Mouse (Mus musculus) lung, postnatal 25 days (tissue): ENCODE measurements around the gene R3hdm4.
A peak's percentile ranks its signal among the peaks of the same experiment; 100 is the strongest.

ENCODE experiments used
- DNase-seq: peaks from one replicate; pipeline ENCODE4 v3.0.0; 2022; ENCODE audit warnings: low spot score

R3hdm4 gene

DNA sequence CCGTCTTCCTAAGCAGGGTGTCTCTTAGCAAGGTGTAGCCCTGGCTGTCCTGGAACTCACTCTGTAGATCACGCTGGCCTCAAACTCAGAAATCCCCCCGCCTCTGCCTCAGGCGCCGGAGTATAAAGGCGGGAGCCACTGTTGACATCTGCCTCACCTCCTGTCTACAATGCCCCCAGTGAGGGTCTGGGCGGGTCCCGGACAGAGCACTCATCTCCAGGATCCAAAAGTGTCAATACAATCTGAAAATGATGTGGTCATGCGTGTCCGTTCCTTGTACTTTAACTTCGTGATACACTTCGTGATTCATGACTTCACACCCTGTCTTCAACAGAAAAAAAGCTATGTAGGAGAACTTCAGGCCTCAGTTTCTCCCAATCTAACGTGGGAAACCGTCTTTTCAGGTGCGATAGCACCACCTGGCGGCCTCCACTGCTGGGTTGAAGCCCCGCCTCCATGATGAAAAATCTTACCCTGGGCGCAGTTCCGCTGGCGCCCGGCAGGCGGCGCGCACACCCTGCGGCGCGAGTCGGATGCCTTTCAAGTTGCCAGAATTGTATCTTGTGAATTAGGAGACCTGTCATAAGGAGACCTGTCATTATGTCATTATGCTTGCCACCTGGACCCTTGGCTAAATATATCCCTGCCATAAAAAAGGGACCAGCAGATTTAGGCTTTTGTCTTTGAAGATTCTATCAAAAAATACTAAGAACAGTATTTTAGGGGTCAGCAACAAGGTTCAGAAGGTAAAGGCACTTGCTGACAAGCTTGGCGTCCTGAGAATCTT is 4.2 kb upstream of the R3hdm4 start:
- DNase-seq: peak; percentile 91

DNA sequence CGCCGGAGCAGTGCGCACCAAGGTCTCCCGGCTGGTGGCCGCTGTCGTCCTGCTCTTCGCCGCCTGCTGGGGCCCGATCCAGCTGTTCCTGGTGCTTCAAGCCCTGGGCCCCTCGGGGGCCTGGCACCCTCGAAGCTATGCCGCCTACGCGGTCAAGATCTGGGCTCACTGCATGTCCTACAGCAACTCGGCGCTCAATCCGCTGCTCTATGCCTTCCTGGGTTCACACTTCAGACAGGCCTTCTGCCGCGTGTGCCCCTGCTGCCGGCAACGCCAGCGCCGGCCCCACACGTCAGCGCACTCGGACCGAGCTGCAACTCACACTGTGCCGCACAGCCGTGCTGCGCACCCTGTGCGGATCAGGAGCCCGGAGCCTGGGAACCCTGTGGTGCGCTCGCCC is 564 bp upstream of the R3hdm4 start:
- DNase-seq: no peak

DNA sequence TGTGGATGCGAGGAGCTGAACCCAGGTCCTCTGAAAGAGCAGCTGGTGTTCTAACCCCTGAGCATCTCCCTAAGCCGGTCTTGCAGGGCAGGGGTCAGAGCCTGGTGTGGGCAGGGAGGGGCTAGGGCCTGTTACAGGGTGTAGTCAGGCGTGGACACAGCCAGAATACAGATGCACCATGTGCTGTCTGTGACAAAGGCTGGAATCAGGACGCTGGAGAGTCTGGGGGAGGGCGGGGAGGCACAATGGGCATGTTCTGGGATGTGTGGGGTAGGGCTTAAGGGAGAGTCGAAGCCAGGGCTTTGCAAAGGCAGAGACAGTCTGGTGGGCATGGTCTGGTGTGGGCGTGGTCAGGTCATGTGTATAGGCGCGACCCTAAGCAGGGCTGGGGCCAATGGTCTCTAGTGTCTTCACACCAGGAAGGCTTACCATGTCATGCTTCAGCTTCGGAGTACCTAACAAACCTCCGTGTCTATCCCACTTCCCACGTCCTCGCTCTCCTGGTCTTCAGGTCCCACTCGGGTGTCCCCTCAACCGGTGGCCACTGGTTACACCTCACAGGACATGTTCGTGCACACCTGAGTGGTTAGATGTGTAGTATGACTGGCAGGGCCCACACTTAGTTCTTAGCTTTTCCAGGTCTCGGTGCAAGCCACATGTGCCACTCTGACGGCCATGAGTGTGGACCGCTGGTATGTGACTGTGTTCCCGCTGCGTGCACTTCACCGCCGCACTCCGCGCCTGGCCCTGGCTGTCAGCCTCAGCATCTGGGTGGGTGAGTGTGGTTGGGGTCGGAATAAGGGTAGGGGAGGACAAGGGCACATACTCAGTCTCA is 735 bp downstream of the R3hdm4 start:
- DNase-seq: no peak

DNA sequence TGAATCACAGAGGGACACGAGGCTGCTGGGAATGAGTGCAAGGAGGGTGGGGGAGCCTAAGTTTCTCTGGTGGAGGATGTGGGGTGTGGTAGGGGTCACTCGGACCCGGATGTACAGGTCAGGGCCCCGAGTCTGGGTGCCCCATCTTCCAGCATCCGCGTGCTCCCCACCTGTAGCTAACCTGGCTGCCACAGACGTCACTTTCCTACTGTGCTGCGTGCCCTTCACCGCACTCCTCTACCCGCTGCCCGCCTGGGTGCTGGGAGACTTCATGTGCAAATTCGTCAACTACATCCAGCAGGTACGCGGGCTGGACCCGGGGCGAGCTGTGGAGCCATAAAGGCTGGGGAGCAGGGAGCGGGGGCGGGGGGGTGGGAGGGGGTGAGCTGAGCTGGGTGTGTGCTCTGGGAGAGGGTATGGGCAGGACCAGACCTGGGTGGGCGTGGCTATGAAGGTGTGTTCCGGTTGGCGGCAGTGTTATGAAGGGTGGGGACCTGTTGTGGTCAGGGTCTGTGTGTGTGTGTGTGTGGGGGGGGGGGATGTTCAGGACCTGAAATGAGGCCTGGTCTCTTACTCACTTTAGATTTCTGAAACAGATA is 1.7 kb downstream of the R3hdm4 start:
- no peak for DNase-seq

DNA sequence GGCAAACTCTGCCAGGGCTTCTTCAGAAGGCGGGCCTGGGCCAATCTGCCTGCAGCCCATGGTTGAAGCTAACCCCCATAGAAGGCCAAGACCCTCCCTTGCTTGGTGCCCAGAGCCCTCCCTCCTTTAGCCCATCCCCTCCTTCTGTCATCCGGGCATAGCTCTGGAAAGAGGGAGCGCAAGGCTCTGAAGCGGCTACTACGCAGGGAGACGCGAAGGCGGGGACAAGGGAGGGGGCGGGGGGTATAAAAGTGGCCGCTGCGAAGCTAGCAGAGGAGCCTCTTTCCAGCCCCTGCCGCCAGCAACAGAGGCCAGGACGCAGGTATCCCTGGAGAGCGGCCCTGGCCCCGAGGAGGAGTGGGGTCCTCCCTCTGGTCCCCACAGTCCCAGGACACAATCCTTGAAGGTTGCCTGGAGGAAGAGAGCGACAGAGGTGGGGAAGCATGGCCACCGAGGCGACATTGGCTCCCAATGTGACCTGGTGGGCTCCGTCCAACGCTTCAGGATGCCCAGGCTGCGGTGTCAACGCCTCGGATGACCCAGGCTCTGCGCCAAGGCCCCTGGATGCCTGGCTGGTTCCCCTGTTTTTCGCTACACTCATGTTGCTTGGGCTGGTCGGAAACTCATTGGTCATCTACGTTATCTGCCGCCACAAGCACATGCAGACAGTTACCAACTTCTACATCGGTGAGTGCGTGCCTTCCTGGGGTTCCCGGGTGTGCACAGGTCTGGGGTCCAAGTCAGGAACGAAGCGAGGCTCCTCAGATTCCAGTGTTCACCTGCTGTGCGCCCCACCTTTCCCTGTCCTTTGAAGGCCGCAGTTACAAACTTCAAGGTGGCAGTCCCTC is 2.6 kb downstream of the R3hdm4 start:
- DNase-seq: no peak

DNA sequence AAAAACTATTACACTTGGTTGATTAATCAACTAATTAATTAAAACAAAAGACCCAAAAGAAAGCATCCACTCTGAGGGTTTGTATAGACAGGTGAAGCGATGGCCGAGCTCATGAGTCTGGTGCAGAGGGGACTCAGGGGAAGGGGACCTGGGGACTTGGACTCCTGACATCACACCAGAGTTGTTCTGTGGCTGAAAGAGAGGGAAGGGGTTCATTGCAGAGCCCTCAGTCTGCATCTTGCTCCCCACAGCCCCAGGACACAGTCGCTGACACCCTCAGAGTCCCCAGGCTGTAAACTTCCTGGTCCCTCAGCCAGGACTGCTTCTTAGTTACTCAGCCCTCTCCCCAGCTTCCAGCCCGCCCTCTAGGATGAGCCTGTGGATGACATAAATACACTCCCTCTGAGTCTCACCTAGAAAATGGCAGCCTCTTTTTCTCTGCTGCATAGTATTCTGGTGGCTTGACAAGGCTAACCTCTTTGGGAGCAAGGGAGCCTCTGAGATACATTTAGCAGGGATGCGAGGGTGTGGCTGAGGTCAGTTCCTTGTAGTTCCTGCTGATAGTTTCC is 3.4 kb downstream of the R3hdm4 start:
- DNase-seq: no peak

DNA sequence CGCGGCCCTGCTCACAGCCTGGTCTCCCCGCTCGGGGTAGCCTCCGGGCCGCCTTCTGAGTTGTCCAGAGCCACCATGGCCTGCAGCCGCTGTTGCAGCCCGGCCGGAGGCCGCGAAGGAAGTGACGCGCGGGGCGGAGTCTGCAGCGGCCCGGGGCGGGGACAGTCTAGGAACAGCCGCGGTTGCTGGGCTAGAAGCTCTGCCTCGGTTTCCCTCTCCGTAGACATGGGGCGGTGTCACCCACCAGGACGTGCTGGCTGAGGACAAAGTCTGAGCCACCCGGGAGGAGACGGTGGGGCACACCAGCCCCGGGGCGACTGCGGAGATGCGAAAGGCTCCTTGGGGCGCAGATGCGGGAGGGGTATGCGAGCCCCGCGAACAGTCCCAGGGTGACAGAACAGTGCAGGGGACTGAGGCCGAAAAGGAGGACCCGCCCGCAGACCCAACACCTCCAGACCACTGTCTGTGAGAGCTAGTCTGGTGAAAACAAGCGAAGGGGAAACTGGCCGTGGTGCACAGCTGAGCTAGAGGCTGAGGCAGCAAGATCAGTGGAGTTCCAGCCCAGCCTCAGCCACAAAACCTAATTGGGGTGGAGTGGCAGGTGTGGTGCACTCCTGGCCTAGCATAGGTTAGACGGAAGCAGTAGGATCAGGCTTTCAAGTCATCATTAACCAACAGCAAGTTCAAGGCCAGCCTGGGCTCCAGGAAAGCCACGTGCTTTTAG is 4.0 kb downstream of the R3hdm4 start, which contains the start of gene Kiss1r:
Kiss1r (plus strand) TSS at position 164 of the 724 bp plus-strand sequence.
- peak; percentile 90 for DNase-seq

DNA sequence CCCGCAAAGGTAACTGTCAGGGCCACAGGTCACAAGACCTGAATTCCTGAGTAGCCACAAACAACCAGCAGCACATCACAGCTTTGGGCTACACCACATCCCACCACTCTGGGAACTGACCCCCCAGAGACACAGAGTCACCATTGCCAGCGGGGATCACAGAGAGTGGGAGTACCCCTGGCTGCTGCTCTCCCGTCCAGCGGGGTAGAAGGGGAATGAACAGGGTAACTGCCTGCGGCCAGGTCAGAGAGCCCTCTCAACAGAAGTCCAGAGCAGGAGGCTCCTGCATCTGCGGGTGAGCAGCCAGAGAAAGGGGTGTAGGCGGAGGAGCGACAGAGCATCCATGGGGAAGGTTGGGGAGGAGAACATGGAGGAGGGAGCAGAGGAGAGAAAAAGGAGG is 4.9 kb downstream of the R3hdm4 start:
- DNase-seq: no peak

DNA sequence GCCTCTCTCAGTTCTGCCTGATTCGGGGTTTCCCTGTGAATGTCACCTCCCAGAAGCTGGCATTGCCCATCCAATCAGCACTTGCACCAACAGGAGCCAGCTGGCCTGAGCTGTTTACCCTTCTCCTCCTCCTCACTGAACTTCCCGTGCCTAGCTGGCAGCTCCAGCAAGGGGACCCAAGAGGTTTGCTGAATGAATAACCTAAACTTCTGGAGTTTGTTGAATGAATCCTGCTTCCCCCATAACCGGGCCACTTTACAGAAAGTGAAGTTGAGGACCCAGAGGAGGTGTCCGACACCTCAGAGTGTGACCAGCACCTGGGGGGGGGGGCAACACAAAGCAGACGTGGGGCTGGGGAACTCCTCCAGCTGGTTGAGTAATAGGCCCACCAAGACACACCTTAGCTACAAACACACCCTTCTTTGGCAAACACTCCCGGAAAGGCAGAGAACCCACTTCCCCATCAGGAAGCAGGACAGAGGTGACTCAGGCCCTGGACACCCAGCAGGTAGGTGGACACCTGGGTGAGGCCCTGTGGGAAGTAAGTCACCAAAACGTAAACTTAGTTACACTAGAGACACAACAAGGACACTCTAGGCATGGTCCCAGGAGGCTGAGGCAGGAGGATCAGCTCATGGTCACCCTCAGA is 5.9 kb downstream of the R3hdm4 start:
- DNase-seq: peak; percentile 71

DNA sequence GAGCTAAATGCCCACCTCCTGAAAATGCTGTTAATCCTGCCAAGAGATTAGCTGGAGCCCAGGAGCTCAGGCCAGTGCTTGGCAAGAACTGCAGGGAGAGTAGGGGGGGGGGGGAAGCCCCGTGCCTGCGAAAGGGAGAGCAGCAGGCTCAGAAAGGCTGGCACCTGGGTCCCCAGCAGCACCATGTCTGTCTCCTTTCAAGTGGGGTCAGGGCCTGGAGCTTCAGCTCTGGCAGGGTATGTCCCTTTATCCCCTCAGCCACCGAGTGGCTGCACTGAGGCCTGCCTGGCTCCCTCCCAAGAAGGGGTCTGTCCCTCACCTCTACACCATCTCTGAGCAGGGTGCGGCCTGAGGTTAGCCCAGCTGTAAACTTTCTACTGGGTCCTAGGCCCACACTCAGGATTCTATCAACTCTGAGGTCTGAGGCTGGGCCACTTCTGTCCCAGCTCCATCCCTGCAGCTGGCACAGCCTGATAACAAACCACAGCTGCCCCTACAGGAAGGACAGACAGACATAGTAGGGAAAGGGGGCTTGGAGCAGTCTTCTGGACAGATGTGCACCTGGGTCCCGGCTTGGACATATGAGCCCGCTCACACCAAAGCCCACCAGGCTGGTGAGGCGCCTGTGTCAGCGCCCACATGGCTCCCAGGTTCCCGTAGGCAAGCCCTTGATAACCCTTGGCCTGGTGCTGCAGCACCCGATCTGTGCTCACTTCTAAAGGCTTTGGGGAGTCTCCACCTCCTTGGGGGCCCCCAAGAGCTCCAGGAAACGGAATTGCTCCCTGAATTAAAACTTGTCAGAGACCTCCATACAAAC is 6.7 kb downstream of the R3hdm4 start:
- no peak for DNase-seq

DNA sequence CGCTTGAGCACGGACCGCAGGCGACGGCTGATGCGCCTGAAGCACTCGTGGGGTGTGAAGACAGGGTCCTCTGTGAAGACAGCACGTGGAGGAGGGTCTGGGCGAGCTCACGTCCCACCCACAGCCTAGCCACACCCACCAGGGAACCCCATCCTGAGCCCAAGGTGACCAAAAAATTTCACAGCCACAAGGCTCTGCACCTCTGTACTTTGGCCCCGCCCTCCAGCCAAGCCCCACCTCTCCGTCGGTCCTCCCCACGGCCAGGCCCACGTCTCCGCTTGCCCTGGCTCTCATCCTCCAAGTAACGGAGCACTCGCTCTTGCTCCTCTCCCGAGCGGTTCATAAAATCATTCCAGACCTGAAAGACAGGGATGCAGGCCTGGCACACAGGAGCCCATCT is 8.6 kb downstream of the R3hdm4 start:
- DNase-seq: no peak

DNA sequence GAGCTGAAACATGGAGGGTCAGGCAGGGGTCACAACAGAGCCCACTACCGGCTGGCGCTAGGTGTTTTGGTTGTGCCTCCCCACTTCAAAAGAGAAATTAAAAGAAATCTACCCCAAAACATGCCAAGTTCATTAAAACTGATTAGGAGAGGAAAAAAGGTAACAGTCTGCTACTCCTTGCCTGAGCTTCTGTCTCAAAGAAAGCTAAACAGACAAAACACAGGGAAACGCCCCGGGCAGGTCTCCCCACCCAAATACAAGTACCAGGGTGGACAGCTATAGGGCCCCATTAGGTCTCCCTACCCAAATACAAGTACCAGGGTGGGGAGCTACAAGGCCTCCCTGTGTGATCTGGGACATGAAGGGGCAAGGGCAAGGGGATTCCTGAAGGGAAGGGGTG is 10.5 kb downstream of the R3hdm4 start, which contains the start of gene Gm26602:
Gm26602 (plus strand) TSS at position 301 of the 400 bp plus-strand sequence.
- DNase-seq: no peak

DNA sequence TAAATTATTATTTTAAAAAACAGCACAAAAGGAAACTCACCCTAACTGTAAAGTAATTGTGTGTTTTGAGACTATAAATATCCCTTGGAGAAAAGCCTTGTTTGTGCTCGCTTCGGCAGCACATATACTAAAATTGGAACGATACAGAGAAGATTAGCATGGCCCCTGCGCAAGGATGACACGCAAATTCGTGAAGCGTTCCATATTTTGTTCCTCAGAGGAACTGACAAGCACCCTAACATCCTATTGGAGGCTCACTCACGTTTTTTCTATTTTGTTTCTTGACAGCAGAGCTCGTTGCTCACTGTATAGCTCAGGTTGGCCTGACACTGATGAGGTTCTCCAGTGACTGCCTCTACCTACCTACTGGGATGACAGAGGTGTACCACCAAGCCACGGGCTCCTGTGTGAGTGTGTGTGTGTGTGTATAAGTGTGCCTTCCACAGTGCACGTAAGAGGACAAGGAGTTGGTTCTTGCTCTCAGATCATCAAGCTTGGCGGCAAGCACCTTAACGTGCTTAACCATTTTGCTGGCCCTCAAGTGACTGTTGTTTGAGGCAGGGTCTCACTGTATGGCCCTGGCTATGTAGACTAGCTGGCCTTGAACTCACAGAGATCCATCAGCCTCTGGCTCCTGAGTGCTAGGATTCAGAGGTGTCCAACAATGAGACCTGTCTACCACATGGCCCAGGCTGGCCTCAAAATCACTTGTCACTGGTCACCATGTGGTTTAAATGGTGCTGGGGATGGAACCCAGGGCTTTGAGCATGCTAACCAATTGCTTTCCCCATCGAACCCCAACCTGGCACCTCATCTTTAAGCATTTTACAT is 11.7 kb downstream of the R3hdm4 start:
- DNase-seq: no peak

DNA sequence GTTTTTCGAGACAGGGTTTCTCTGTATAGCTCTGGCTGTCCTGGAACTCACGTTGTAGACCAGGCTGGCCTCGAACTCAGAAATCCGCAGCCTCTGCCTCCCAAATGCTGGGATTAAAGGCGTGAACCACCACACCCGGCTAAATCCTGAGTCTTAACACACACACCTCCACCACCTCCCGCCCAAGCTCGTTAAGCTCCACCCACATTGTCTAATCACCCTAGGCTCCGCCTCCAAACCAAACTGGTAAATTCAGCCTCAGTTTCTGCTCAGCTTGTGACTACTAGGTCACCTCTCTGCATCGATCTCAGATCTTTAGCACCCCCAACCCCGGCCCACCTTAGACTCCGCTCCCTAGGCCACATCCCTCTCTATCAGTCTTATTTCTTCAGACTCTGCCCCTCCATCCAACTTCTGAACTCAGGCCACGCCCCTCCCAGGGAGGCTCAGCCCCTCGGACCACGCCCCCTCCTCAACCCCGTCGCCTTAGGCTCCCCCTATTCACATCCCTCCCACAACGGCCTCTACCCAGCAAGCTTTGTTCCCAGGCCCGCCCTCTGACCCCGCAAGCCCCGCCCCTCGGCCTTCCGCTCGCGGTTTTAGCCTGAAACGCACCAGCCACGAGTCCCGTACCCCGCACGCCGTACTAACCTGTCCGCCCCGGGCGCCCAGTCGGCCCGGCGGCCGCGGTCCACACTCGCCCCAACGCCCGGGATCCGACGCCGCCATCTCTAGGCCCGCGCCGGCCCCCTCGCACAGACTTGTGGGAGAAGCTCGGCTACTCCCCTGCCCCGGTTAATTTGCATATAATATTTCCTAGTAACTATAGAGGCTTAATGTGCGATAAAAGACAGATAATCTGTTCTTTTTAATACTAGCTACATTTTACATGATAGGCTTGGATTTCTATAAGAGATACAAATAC is 12.6 kb downstream of the R3hdm4 start, which contains the start of gene Med16:
Med16 (minus strand) TSS at position 757 of the 925 bp plus-strand sequence.
- DNase-seq: peak; percentile 97

DNA sequence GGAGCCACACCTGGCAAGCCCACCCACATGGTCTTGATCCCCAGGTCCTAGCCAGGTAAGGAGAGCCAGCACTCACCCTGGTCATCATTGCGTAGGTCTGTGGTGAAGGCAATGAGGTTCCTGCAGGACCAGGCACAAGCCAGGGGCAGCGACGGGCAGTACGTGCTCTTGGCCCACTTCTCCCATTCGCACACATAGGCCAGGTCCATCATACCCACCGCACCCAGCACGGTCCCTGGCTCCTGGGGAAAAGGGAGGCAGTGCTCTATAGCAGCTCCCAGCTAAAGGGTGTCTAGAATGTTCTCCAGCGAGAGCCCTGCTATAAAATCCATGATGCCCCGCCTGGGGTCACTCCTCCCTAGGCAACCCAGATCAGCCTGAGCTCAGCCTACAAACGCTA is 13.6 kb downstream of the R3hdm4 start:
- DNase-seq: no peak

DNA sequence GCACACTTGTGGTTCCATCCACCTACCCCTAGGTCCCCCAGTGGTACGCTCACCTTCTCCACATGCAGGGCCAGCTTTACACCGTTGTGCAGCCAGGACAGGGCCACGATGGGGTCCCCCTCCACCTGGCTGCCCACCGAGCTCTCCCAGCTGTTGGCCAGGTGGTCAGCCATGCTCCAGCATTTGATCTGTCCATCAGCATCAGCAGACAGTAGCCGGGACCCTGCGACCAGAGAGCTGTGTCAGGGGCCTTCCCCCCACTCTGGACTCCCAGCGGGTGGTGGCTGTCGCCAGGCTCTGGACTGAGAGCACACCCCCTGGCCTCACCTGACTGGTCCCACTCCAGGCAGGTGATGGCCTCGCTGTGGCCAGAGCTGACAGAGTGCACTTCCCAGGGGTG is 14.3 kb downstream of the R3hdm4 start:
- DNase-seq: no peak

DNA sequence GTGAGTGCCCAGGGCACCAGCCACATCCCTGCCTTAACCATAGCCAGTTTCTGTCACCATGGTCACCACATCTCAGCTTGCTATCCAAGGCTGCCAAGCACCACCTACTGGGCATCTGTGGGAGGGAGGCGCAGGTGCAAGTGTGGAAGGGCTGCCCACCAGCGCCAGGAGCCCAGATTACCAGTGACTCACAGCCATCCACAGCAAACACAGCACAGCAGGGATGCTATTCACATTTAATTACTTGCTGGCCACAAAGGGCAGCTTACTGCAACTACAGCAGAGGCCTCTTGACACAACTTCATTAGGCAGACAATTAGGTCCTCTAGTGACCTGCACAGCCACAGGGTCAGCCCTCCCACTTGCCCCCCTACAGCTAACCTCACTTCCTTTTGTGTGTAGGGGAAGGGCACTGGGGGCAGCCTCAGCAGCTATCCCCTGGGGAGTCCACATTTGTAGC is 20.0 kb downstream of the R3hdm4 start:
- DNase-seq: no peak
